Mouse (Mus musculus) heart, embryonic 14.5 days (tissue): ENCODE measurements at regions not wholly inside any gene's neighbourhood (a gene's known extent, or its start where the extent isn't known, plus 50 kb on each side); places are given as distances from the start of the nearest gene placed in this dataset.

Experiments
- ATAC-seq: fragments of 200-750 bp; cut with Nextera tagmentation; 2 replicates; pipeline ENCODE4 v1.8.0; 2017; ENCODE audit warnings: low read depth, moderate TSS enrichment; ENCODE audit not compliant: insufficient number of reproducible peaks, insufficient read depth, low FRiP score
- H3K27ac ChIP-seq, 2 experiments: fragments of 200-500 bp in 1 of 2; fragments of 300-500 bp in 1 of 2; sonication (generic) in 1 of 2; replicated peaks in 1 of 2; 2 replicates each; pipeline ENCODE4 v1.5.1; 2012 to 2014; ENCODE audit warnings: low read depth in 2 of 2, low read length in 2 of 2, control low read depth in 1 of 2, mild to moderate bottlenecking in 1 of 2, mixed read lengths in 1 of 2; ENCODE audit not compliant: control insufficient read depth in 1 of 2, insufficient read depth in 1 of 2
- H3K27me3 ChIP-seq: fragments of 300-500 bp; sonication (generic); 2 replicates; pipeline ENCODE4 v1.6.1; 2014; ENCODE audit warnings: mild to moderate bottlenecking, low read length, control low read depth; ENCODE audit not compliant: control insufficient read depth, insufficient read depth
- H3K36me3 ChIP-seq: fragments of 300-500 bp; sonication (generic); 2 replicates; pipeline ENCODE4 v1.6.1; 2014; ENCODE audit warnings: mild to moderate bottlenecking, control low read depth, low read length, mixed read lengths; ENCODE audit not compliant: control insufficient read depth, insufficient read depth
- H3K4me1 ChIP-seq, 2 experiments: fragments of 200-500 bp in 1 of 2; fragments of 300-500 bp in 1 of 2; sonication (generic) in 1 of 2; 2 replicates each; pipeline ENCODE4 v1.6.1; 2012 to 2014; ENCODE audit warnings: low read length in 2 of 2, control low read depth in 1 of 2, mixed read lengths in 1 of 2; ENCODE audit not compliant: control insufficient read depth in 2 of 2, insufficient read depth in 2 of 2
- H3K4me2 ChIP-seq: fragments of 300-500 bp; sonication (generic); 2 replicates; pipeline ENCODE4 v1.6.1; 2014; ENCODE audit warnings: mild to moderate bottlenecking, low read length
- H3K4me3 ChIP-seq, 2 experiments: fragments of 200-500 bp in 1 of 2; fragments of 300-500 bp in 1 of 2; sonication (generic) in 1 of 2; 2 replicates each; pipeline ENCODE4 v1.5.1; 2012 to 2014; ENCODE audit warnings: low read length in 2 of 2, mild to moderate bottlenecking in 2 of 2, control low read depth in 1 of 2, low read depth in 1 of 2, moderate library complexity in 1 of 2; ENCODE audit not compliant: control insufficient read depth in 1 of 2, insufficient read depth in 1 of 2
- H3K9ac ChIP-seq: fragments of 300-500 bp; sonication (generic); 2 replicates; pipeline ENCODE4 v1.6.1; 2014; ENCODE audit warnings: mild to moderate bottlenecking, low read length
- H3K9me3 ChIP-seq: fragments of 300-500 bp; sonication (generic); 2 replicates; pipeline ENCODE4 v1.6.1; 2016; ENCODE audit warnings: low read length, control low read depth; ENCODE audit not compliant: control insufficient read depth
- WGBS: fragments of 180-500 bp; shearing (Covaris S2); extraction: QIAGEN DNeasy Blood & Tissue Kit; methylation state at CpG from one replicate; pipeline ENCODE4 v1.1.7; 2014; 5-methylcytosine and 5-hydroxymethylcytosine counted together

DNA sequence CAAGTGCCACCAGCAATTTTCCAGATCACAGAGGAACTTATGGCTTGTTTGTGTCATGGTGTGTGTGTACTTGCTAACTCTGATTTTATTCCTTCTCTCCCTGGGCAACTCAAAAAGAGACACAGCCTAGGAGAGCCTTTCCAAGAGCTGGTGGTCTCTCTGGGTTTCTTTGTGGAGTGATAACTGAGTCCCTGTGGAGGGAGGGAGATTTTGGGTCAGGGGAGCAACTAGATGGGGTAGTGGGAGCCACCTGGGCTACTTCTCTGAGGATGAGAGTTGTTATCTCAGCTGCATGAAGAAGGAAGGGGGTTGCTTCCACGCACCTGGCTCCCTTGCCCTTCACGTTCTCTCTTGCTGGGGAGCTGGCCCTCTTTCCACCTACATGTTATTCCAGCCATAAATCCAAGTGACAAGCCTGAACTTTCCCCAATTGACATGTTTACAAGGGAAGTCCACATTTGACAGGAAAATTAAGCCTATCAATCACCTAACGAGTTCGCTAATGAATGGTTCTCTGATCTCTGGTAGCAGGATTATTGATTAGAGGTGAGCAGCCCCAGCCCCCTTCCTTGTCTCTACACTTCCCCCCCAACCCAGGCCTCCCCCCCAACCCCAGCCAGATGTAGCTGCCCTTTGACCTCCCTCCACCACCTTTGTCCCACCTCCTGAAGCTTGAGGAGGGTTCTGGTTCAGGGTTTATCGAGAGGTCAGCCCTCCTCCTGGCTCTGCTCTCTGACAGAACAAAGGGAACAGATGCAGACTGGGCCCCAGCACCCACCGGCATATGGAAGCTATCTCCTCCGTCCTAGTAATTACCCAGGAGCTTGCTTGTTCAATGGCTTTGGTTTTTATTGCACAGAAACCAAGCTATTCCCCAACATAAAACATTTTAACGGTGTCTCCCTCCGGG lies 304.4 kb upstream of the Zfp703 start:
- no peak for ATAC-seq
- no peak overlapping the region for H3K4me2 ChIP-seq
- peaks cover 4% of the 10 kb centered on the region; the same call in 1 of the 2 replicates for H3K27me3 ChIP-seq

DNA sequence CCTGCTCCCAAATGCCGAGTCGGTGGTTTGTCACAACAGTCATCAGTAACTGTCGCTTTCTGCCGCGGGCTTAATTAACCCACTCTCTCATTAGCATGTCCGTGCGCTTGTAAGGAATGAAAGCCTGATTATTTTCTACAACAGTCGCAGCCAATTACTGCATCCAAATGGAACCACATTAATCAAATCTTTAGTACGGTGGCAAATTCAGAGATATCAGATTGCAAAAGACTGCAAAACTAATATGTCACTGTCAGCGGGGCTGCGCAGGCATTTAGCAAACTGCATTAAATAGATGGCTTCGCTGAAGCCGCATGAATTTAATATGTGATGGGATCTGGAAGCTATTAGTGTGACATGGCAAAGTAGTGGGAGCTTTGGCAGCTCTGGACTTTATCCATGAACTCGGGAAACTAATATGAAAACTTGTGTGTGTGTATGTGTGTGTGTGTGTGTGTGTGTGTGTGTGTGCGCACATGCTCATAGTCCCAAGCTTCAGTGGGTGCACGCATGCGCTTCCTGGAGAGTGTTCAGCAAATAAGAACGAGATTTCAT lies 299.5 kb upstream of the Zfp703 start:
- whole genome bisulfite sequencing = 80% methylated on average over 18 of the region's 18 CpGs
- Histone ChIP-seq H3K4me1 (no peaks in the 10 kb centered on the region; a peak in 1 of 4 replicates), H3K27ac (no peak overlapping the region), H3K36me3 (no peaks in the 10 kb centered on the region), H3K9me3 (no peaks in the 10 kb centered on the region), H3K4me2 (no peak overlapping the region), H3K27me3 (no peaks in the 10 kb centered on the region; the same call in 1 of the 2 replicates), H3K4me3 (no peak overlapping the region), H3K9ac (no peak overlapping the region)
- ATAC-seq = no peak

More for the DNA sequence above, 304.4 kb upstream of the Zfp703 start:
- Histone ChIP-seq H3K9me3 (no peaks in the 10 kb centered on the region), H3K4me3 (no peak overlapping the region), H3K27ac (no peak overlapping the region), H3K36me3 (no peaks in the 10 kb centered on the region), H3K4me1 (no peaks in the 10 kb centered on the region; a peak in 1 of 4 replicates), H3K9ac (no peak overlapping the region)
- 52% methylated on average over 9 of the region's 9 CpGs for WGBS

DNA sequence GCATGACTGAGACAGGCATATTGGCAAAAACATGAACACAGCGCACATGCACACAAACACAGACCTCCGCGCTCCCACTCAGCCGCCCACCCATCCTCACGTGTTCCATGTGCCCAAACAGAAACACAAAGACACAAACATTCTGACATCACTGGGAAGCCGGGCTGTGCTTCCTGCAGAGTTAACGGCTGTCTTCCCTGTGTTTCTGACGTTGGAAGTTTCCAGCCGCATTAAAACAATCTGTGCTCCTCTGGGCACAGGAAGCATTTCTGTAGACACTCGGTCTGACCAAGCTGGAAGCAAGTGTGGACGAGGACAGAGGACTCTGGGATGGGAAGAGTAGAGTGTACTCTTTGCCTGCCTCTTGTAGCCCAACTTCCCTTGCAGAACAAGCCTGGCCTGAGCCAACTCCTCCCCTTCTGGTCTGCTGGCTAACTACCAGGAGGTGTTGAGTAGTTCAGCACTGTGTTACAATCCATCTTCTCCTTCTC lies 296.2 kb upstream of the Zfp703 start:
- no peak for ATAC-seq
- H3K27me3 ChIP-seq = no peaks in the 10 kb centered on the region; the same call in 1 of the 2 replicates
- no peaks in the 10 kb centered on the region for H3K9me3 ChIP-seq
- WGBS = 68% methylated on average over 11 of the region's 11 CpGs
- H3K27ac ChIP-seq = no peak overlapping the region
- no peak overlapping the region for H3K4me3 ChIP-seq
- no peak overlapping the region for H3K4me2 ChIP-seq
- no peaks in the 10 kb centered on the region for H3K4me1 ChIP-seq
- H3K36me3 ChIP-seq = no peaks in the 10 kb centered on the region
- H3K9ac ChIP-seq = no peak overlapping the region

DNA sequence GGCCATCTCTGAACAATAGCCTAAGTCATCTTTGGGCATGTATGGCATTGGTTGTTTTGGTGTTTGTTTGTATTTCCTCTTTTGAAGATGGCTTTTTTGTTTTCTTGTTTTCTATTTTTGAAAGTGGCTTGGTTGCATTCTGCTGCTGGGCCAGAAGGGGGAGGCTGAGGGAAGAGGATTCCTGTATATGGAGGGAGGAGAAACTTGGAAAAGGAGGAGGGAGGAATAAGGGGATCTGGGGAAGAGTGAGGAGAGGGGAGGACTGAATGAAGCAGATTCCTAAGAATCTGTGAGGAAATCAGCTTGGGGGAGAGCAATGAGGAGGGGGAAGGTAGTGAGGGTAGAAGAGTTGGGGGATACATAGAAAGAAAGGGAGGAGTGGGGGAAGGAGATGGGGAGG lies 290.0 kb upstream of the Zfp703 start:
- no peaks in the 10 kb centered on the region for H3K36me3 ChIP-seq
- no peaks in the 10 kb centered on the region for H3K9me3 ChIP-seq
- no peaks in the 10 kb centered on the region for H3K27me3 ChIP-seq
- no peak overlapping the region for H3K9ac ChIP-seq
- H3K27ac ChIP-seq = no peak overlapping the region
- no peak for ATAC-seq
- H3K4me1 ChIP-seq = no peaks in the 10 kb centered on the region
- no peak overlapping the region for H3K4me3 ChIP-seq
- no peak overlapping the region for H3K4me2 ChIP-seq

DNA sequence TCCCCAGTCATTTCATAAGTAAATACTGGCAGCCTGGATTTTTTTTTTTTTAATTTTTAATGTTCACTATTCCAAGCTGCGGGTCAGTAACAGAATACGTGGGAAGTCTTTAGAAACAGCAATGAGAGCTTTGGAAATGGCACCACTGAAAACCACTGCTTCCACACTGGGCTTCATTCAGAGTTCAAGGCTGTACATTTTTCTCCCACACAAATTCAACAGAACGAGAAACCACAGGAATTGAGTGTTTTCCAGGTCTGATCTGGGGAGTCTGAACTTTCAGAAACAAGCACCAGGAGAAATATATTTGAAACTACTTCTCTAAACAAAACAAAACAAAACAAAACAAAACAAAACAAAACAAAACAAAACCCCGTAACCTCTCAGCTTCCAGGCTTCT lies 289.1 kb upstream of the Zfp703 start:
- no peaks in the 10 kb centered on the region for H3K4me1 ChIP-seq
- no peak overlapping the region for H3K27ac ChIP-seq
- H3K9me3 ChIP-seq = no peaks in the 10 kb centered on the region
- H3K27me3 ChIP-seq = no peaks in the 10 kb centered on the region
- WGBS = 76% methylated on average over 4 of the region's 4 CpGs
- H3K4me3 ChIP-seq = no peak overlapping the region
- no peak for ATAC-seq
- no peak overlapping the region for H3K4me2 ChIP-seq
- no peaks in the 10 kb centered on the region for H3K36me3 ChIP-seq
- H3K9ac ChIP-seq = no peak overlapping the region

DNA sequence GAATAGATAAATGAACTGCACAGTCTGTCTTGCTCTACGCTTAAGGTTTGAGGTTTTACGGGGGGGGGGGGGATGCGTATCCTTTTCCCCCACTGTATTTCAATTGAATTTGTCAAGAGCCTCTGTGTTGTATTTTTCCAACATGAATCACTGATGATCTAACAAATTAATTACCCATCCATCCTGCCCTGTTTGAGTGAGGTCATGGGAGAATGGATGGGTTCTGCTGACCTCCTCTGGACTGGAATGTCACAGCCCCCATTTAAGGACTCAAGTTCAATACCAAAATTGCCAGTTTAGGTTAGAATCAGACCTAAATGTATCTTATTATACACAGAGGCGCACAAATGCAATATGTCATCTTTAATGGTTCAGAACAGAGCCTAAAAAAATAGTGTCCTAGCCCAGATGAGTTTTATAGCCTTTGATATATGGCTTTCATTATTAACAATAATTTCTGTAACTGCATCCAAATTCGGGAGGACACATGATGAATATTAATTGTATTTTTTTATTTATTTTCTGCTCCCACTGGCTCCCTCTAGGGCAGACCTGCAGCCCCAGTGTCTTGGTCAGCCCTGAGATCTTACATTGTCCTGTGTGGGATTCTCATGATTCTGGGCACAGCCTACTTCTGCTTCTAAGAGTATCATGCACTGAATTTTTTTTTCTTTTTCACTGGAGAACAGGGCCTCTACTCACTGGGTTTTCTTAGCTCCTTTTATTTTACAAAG lies 288.2 kb upstream of the Zfp703 start:
- Histone ChIP-seq H3K4me1 (no peaks in the 10 kb centered on the region), H3K36me3 (no peaks in the 10 kb centered on the region), H3K4me3 (no peak overlapping the region), H3K4me2 (no peak overlapping the region), H3K9me3 (no peaks in the 10 kb centered on the region), H3K27ac (no peak overlapping the region), H3K27me3 (no peaks in the 10 kb centered on the region), H3K9ac (no peak overlapping the region)
- ATAC-seq = no peak
- 86% methylated on average over 5 of the region's 5 CpGs for WGBS

DNA sequence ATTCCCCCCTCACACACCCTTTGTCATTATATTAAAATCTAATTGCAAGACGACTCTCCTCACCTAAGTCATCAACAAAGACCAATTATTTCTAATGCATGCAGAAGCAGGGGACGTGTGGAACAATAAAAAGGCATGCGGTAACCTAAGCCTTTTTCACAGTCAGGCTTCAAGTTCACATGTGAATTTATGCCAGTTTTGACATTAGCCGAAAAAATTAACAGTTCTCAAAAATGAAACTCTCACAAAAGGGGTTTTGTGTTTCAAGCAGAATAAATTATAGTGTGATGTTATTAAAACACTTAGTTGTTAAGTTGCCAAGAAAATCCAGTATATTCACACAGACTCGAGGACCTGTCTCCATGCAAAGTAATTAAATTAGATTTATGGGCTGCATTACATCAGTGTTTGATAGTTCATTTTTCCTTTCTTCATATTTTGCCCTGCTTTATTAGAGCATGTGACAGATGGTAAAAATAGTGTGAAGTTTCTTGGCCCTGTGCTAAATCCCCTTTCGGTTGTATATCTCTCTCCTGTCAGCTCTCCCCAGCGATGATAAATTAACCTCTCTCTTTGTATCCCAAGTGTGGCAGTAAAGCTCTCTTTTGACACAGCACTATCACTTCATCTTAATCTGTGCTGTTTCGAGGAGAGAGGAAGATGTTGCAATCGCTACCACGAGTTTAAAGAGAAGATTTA lies 287.5 kb upstream of the Zfp703 start:
- H3K27me3 ChIP-seq = no peaks in the 10 kb centered on the region
- no peak overlapping the region for H3K4me3 ChIP-seq
- H3K9me3 ChIP-seq = no peaks in the 10 kb centered on the region
- no peaks in the 10 kb centered on the region for H3K36me3 ChIP-seq
- no peaks in the 10 kb centered on the region for H3K4me1 ChIP-seq
- H3K27ac ChIP-seq = no peak overlapping the region
- no peak overlapping the region for H3K9ac ChIP-seq
- ATAC-seq = no peak
- no peak overlapping the region for H3K4me2 ChIP-seq
- 54% methylated on average over 10 of the region's 10 CpGs for WGBS
